Mouse (Mus musculus): ENCODE measurements around the gene Trp53rka. TPM values are rescaled to one million over a fixed set of nuclear protein-coding genes. Genes with fewer than 3 reads are reported as not detected.
A peak's percentile ranks its signal among the peaks of the same experiment; 100 is the strongest.
"Not testable (repeated sequence)": the region's sequence is repeated elsewhere in the genome, so short reads cannot be mapped to it uniquely, and the experiment has no call there.

Trp53rka gene
- polyA plus RNA-seq, 1 experiment: 15.5 TPM

GRCm38 (mm10) chr2:165512870-165513600 is 19.9 kb upstream of the Trp53rka start:
- WGBS: 24% methylated on average over 11 of the region's 11 CpGs
- Histone ChIP-seq H3K36me3 (ENCODE audit: control insufficient read depth, insufficient read depth, low read length) (no peaks in the 10 kb centered on the region), H3K4me1 (ENCODE audit: control insufficient read depth, insufficient read depth, low read length) (no peaks in the 10 kb centered on the region), H3K4me3 (ENCODE audit: insufficient read depth, low read depth, low read length) (no peak overlapping the region), H3K27ac (ENCODE audit: insufficient read depth, low read depth, low read length) (no peak overlapping the region), H3K27me3 (replicated peaks; ENCODE audit: control insufficient read depth, insufficient read depth, low read length) (no peaks in the 10 kb centered on the region)
- DNase-seq: peak; percentile 76
- TF ChIP-seq CTCF (conservative IDR thresholded peaks at IDR 0.05; ENCODE audit: insufficient read depth, insufficient read length, low read depth, low read length): no peak
- no peak for TF ChIP-seq POLR2A (IDR thresholded peaks at IDR 0.05; ENCODE audit: low read depth, low read length)

- Histone ChIP-seq H3K36me3 (ENCODE audit: control insufficient read depth, insufficient read depth, low read length) (no peaks in the 10 kb centered on the region), H3K4me3 (ENCODE audit: insufficient read depth, low read depth, low read length) (no peak overlapping the region), H3K27me3 (replicated peaks; ENCODE audit: control insufficient read depth, insufficient read depth, low read length) (no peaks in the 10 kb centered on the region), H3K4me1 (ENCODE audit: control insufficient read depth, insufficient read depth, low read length) (no peaks in the 10 kb centered on the region), H3K27ac (ENCODE audit: insufficient read depth, low read depth, low read length) (no peak overlapping the region)
- no peak for DNase-seq
- TF ChIP-seq CTCF (conservative IDR thresholded peaks at IDR 0.05; ENCODE audit: insufficient read depth, insufficient read length, low read depth, low read length) (no peak), POLR2A (IDR thresholded peaks at IDR 0.05; ENCODE audit: low read depth, low read length) (no peak)
- 41% methylated on average over 7 of the region's 7 CpGs for WGBS
These were observed 19.3 kb upstream of the Trp53rka start for GRCm38 (mm10) chr2:165512426-165512825.

GRCm38 (mm10) chr2:165511530-165511929 is 18.4 kb upstream of the Trp53rka start:
- not testable (repeated sequence) for H3K27ac ChIP-seq (ENCODE audit: insufficient read depth, low read depth, low read length); H3K36me3 ChIP-seq (ENCODE audit: control insufficient read depth, insufficient read depth, low read length); DNase-seq; H3K27me3 ChIP-seq (replicated peaks; ENCODE audit: control insufficient read depth, insufficient read depth, low read length); H3K4me3 ChIP-seq (ENCODE audit: insufficient read depth, low read depth, low read length); H3K4me1 ChIP-seq (ENCODE audit: control insufficient read depth, insufficient read depth, low read length)
- WGBS: 80% methylated on average over 4 of the region's 4 CpGs

- not testable (repeated sequence) for H3K27ac ChIP-seq (ENCODE audit: insufficient read depth, low read depth, low read length); DNase-seq; H3K27me3 ChIP-seq (replicated peaks; ENCODE audit: control insufficient read depth, insufficient read depth, low read length); H3K36me3 ChIP-seq (ENCODE audit: control insufficient read depth, insufficient read depth, low read length); H3K4me1 ChIP-seq (ENCODE audit: control insufficient read depth, insufficient read depth, low read length); H3K4me3 ChIP-seq (ENCODE audit: insufficient read depth, low read depth, low read length)
- WGBS: 76% methylated on average over 2 of the region's 2 CpGs
These were observed 17.9 kb upstream of the Trp53rka start for GRCm38 (mm10) chr2:165510914-165511458.

- WGBS: 36% methylated on average over 5 of the region's 5 CpGs
- Histone ChIP-seq H3K27me3 (replicated peaks; ENCODE audit: control insufficient read depth, insufficient read depth, low read length) (no peaks in the 10 kb centered on the region), H3K4me3 (ENCODE audit: insufficient read depth, low read depth, low read length) (no peak overlapping the region), H3K36me3 (ENCODE audit: control insufficient read depth, insufficient read depth, low read length) (no peaks in the 10 kb centered on the region), H3K27ac (ENCODE audit: insufficient read depth, low read depth, low read length) (no peak overlapping the region), H3K4me1 (ENCODE audit: control insufficient read depth, insufficient read depth, low read length) (no peaks in the 10 kb centered on the region)
- DNase-seq: no peak
- TF ChIP-seq POLR2A (IDR thresholded peaks at IDR 0.05; ENCODE audit: low read depth, low read length): no peak
- TF ChIP-seq CTCF (conservative IDR thresholded peaks at IDR 0.05; ENCODE audit: insufficient read depth, insufficient read length, low read depth, low read length): no peak
These were observed 17.3 kb upstream of the Trp53rka start for GRCm38 (mm10) chr2:165510466-165510865.

GRCm38 (mm10) chr2:165509686-165510085 is 16.6 kb upstream of the Trp53rka start:
- TF ChIP-seq POLR2A (IDR thresholded peaks at IDR 0.05; ENCODE audit: low read depth, low read length) (no peak), CTCF (conservative IDR thresholded peaks at IDR 0.05; ENCODE audit: insufficient read depth, insufficient read length, low read depth, low read length) (no peak)
- H3K27ac ChIP-seq (ENCODE audit: insufficient read depth, low read depth, low read length): no peak overlapping the region
- no peak overlapping the region for H3K4me3 ChIP-seq (ENCODE audit: insufficient read depth, low read depth, low read length)
- WGBS: 36% methylated on average over 9 of the region's 9 CpGs
- H3K4me1 ChIP-seq (ENCODE audit: control insufficient read depth, insufficient read depth, low read length): no peaks in the 10 kb centered on the region
- H3K36me3 ChIP-seq (ENCODE audit: control insufficient read depth, insufficient read depth, low read length): no peaks in the 10 kb centered on the region
- no peaks in the 10 kb centered on the region for H3K27me3 ChIP-seq (replicated peaks; ENCODE audit: control insufficient read depth, insufficient read depth, low read length)
- no peak for DNase-seq

- DNase-seq: peak; percentile 28
- 6% methylated on average over 31 of the region's 32 CpGs for WGBS
- H3K27me3 ChIP-seq (replicated peaks; ENCODE audit: control insufficient read depth, insufficient read depth, low read length): no peaks in the 10 kb centered on the region
- H3K4me1 ChIP-seq (ENCODE audit: control insufficient read depth, insufficient read depth, low read length): no peaks in the 10 kb centered on the region
- no peak within 1 kb of the TSS for H3K27ac ChIP-seq (ENCODE audit: insufficient read depth, low read depth, low read length)
- H3K4me3 ChIP-seq (ENCODE audit: insufficient read depth, low read depth, low read length): peak within 1 kb of the TSS; percentile 61
- H3K36me3 ChIP-seq (ENCODE audit: control insufficient read depth, insufficient read depth, low read length): no peaks in the 10 kb centered on the region
- TF ChIP-seq POLR2A (IDR thresholded peaks at IDR 0.05; ENCODE audit: low read depth, low read length) (no peak), CTCF (conservative IDR thresholded peaks at IDR 0.05; ENCODE audit: insufficient read depth, insufficient read length, low read depth, low read length) (no peak)
These were observed 10.4 kb upstream of the Trp53rka start, which contains the start of gene Slc2a10 for GRCm38 (mm10) chr2:165503259-165504203. Gene Slc2a10 (plus strand): TSS chr2:165503787.

Measured in kidney, adult 2 months (tissue).